Mouse (Mus musculus) olfactory bulb, adult 2 months (tissue): ENCODE measurements around the gene Dcun1d4. TPM values are rescaled to one million over a fixed set of nuclear protein-coding genes. Genes with fewer than 3 reads are reported as not detected.
A peak's percentile ranks its signal among the peaks of the same experiment; 100 is the strongest.
"Not testable (repeated sequence)": the region's sequence is repeated elsewhere in the genome, so short reads cannot be mapped to it uniquely, and the experiment has no call there.

Experiments used
- H3K27ac ChIP-seq: fragments of 200-500 bp; 2 replicates; pipeline ENCODE4 v1.5.1; 2012; ENCODE audit warnings: low read depth, low read length; ENCODE audit not compliant: insufficient read depth
- H3K4me1 ChIP-seq: fragments of 200-500 bp; 2 replicates; pipeline ENCODE4 v1.6.1; 2012; ENCODE audit warnings: low read length; ENCODE audit not compliant: control insufficient read depth, insufficient read depth
- H3K4me3 ChIP-seq: fragments of 200-500 bp; 2 replicates; pipeline ENCODE4 v1.5.1; 2012; ENCODE audit warnings: mild to moderate bottlenecking, low read depth, low read length, moderate library complexity; ENCODE audit not compliant: insufficient read depth
- CTCF ChIP-seq: fragments of 200-500 bp; IDR thresholded peaks from 2 replicates; pipeline ENCODE4 v1.5.1; 2012; ENCODE audit warnings: low read depth, mild to moderate bottlenecking, low read length, moderate library complexity; ENCODE audit not compliant: insufficient read depth
- POLR2A ChIP-seq: fragments of 200-500 bp; IDR thresholded peaks from 2 replicates; pipeline ENCODE4 v1.6.1; 2012; ENCODE audit warnings: mild to moderate bottlenecking, low read depth, low read length, moderate library complexity; ENCODE audit not compliant: insufficient read depth
- WGBS: fragments of 180-500 bp; shearing (Covaris S2); methylation state at CpG from one replicate; pipeline ENCODE4 v1.1.7; 2018; 5-methylcytosine and 5-hydroxymethylcytosine counted together
- polyA plus RNA-seq: library from polyadenylated mRNA; stranded (reverse); fragments of >200 nt; gene quantifications from 2 replicates; pipeline ENCODE4 v1.2.4, GENCODE M21; 2012; ENCODE audit warnings: low replicate concordance; ENCODE audit not compliant: missing spikeins, insufficient read depth, insufficient read length

Gene Dcun1d4
- polyA plus RNA-seq, 1 experiment = not detected

- no peak overlapping the region for H3K4me3 ChIP-seq
- WGBS = 76% methylated on average over 20 of the region's 20 CpGs
- TF ChIP-seq CTCF = no peak
- TF ChIP-seq POLR2A = no peak
- 0 out of 2 replicates have a peak, but pooled peaks cover 2% of the 10 kb centered on the region for H3K4me1 ChIP-seq
- no peak overlapping the region for H3K27ac ChIP-seq
Measured at GRCm38 (mm10) chr5:73474412-73475405, 6.1 kb upstream of the Dcun1d4 start.

DNA sequence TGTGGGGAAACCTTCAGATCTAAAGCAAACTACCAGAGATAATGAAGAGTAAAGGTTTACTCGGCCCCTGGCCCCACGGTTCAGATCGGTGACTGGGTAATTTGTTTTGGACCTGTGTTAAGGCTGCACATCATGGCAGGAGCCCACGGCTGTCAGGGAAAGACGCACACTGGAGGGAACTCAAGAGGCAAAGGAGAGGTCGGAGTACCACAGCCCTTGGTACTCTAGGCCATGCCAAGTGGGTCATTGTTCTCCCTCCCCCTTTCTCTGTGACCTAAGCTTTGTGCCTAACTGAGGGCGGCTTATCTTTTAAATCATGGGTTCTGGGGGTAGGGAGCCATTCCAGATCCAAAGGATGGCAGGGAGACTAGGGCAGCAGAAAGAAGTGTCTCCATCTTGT is 601 bp downstream of the Dcun1d4 start:
- 90% methylated on average over 7 of the region's 7 CpGs for WGBS
- TF ChIP-seq POLR2A = no peak
- no peak for TF ChIP-seq CTCF
- no peak overlapping the region for H3K4me3 ChIP-seq

GRCm38 (mm10) chr5:73482381-73482780 is 1.6 kb downstream of the Dcun1d4 start:
- 82% methylated on average over 1 of the region's 1 CpGs for WGBS
- H3K27ac ChIP-seq, H3K4me1 ChIP-seq, H3K4me3 ChIP-seq: not testable (repeated sequence)

More for the DNA sequence above, 601 bp downstream of the Dcun1d4 start:
- Histone ChIP-seq H3K27ac (no peak overlapping the region), H3K4me1 (no peaks in the 10 kb centered on the region)

GRCm38 (mm10) chr5:73484016-73484615 is 3.3 kb downstream of the Dcun1d4 start:
- H3K27ac ChIP-seq = no peak overlapping the region
- H3K4me3 ChIP-seq = no peak overlapping the region
- no peak for TF ChIP-seq POLR2A
- TF ChIP-seq CTCF = no peak
- no peaks in the 10 kb centered on the region for H3K4me1 ChIP-seq
- 41% methylated on average over 5 of the region's 5 CpGs for WGBS

GRCm38 (mm10) chr5:73486451-73486850 is 5.7 kb downstream of the Dcun1d4 start:
- TF ChIP-seq CTCF (no peak), POLR2A (no peak)
- 60% methylated on average over 4 of the region's 4 CpGs for WGBS
- H3K4me1 ChIP-seq = peaks cover 2% of the 10 kb centered on the region; the same call in 1 of the 2 replicates
- no peak overlapping the region for H3K4me3 ChIP-seq
- no peak overlapping the region for H3K27ac ChIP-seq

- 6% methylated on average over 14 of the region's 14 CpGs for whole genome bisulfite sequencing
- TF ChIP-seq POLR2A (no peak), CTCF (no peak)
- Histone ChIP-seq H3K4me1 (peaks cover 2% of the 10 kb centered on the region; the same call in 1 of the 2 replicates), H3K4me3 (peak overlapping the region; percentile 65), H3K27ac (no peak overlapping the region)
Measured at GRCm38 (mm10) chr5:73489915-73490314, 9.1 kb downstream of the Dcun1d4 start.

GRCm38 (mm10) chr5:73490596-73491073 is 9.8 kb downstream of the Dcun1d4 start:
- Histone ChIP-seq H3K4me1 (peaks cover 2% of the 10 kb centered on the region; the same call in 1 of the 2 replicates), H3K4me3 (peak overlapping the region; percentile 74), H3K27ac (peak overlapping the region; percentile 82; the same call in 1 of the 2 replicates)
- WGBS = under 1% methylated on average over 37 of the region's 37 CpGs
- TF ChIP-seq POLR2A = no peak; the same call in 1 of the 2 replicates
- no peak for TF ChIP-seq CTCF

DNA sequence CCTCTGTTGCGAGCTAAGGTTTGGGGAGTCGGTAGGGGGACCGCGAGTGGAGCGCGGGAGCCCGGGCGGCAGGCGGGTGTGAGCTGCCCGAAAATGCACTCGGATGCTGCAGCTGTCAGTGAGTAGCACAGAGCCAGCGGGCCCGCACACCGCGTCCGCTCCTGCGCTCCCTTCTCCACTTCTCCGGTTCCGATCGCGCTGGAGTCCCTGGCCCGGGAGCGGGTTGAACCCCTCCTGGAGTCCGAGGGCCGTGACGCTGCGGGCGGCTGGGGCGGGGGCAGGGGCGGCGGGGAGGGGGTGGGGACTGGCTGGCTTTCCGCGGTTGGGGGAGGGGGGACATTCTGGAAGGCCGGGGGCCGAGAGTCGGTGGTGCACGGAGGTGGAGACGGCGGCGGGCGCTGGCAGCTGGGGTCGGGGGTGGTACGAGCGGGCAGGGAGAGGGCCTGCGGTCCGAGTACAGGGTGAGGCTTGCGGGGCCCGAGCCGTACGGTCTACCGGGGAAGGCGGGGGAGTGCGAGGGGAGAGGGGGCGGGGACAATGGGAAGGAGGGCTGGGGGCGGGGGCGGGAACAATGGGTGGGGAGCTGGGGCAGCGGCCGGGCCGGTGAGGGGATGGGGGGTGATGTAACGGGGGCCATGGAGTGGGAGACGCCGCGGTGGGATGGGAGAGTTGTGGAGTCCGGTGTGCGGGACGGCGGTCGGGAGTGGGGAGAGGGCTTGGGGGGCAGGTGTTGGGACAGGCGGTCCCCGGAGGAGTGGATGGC is 10.5 kb downstream of the Dcun1d4 start:
- under 1% methylated on average over 66 of the region's 70 CpGs for WGBS
- Histone ChIP-seq H3K4me3 (peak overlapping the region; percentile 74), H3K27ac (peak overlapping the region; percentile 82), H3K4me1 (peaks cover 2% of the 10 kb centered on the region; the same call in 1 of the 2 replicates)
- TF ChIP-seq POLR2A (peak; percentile 83), CTCF (no peak)
